Mouse (Mus musculus) hindbrain, postnatal 0 days (tissue): ENCODE data around the gene Epn2. TPM values are rescaled to one million over a fixed set of nuclear protein-coding genes. Genes with fewer than 3 reads are reported as not detected.

ENCODE experiments used
- ATAC-seq: fragments of 200-750 bp; cut with Nextera tagmentation; 2 replicates; pipeline ENCODE4 v1.8.0; 2017; ENCODE audit warnings: mild to moderate bottlenecking, moderate TSS enrichment, moderate library complexity
- DNase-seq: peaks from one replicate; pipeline ENCODE4 v3.0.0-alpha.2; 2015; ENCODE audit warnings: low spot score
- H3K27ac ChIP-seq: fragments of 300-500 bp; sonication (generic); 2 replicates; pipeline ENCODE4 v1.5.1; 2014; ENCODE audit warnings: mild to moderate bottlenecking
- H3K27me3 ChIP-seq: fragments of 300-500 bp; sonication (generic); 2 replicates; pipeline ENCODE4 v1.6.1; 2014; ENCODE audit warnings: low read length, mixed read lengths; ENCODE audit not compliant: insufficient read depth
- H3K36me3 ChIP-seq: fragments of 300-500 bp; sonication (generic); 2 replicates; pipeline ENCODE4 v1.6.1; 2014; ENCODE audit warnings: low read length, mixed read lengths; ENCODE audit not compliant: insufficient read depth
- H3K4me1 ChIP-seq: fragments of 300-500 bp; sonication (generic); 2 replicates; pipeline ENCODE4 v1.6.1; 2014; ENCODE audit warnings: antibody characterized with exemption, low read length, mixed read lengths; ENCODE audit not compliant: insufficient read depth
- H3K4me2 ChIP-seq: fragments of 300-500 bp; sonication (generic); 2 replicates; pipeline ENCODE4 v1.6.1; 2014; ENCODE audit warnings: low read depth, mild to moderate bottlenecking, low read length, moderate library complexity, mixed read lengths
- H3K4me3 ChIP-seq: fragments of 300-500 bp; sonication (generic); 2 replicates; pipeline ENCODE4 v1.5.1; 2014; ENCODE audit warnings: low read length
- H3K9ac ChIP-seq: fragments of 300-500 bp; sonication (generic); replicated peaks from 2 replicates; pipeline ENCODE4 v1.6.1; 2014; ENCODE audit warnings: mild to moderate bottlenecking, low read length, moderate library complexity, mixed read lengths
- H3K9me3 ChIP-seq: fragments of 300-500 bp; sonication (generic); 2 replicates; pipeline ENCODE4 v1.6.1; 2016; ENCODE audit warnings: low read length, mixed read lengths
- CTCF ChIP-seq: IDR thresholded peaks from 2 replicates; pipeline ENCODE4 v1.5.1; 2016; ENCODE audit warnings: antibody characterized with exemption, control low read depth, low read depth
- WGBS: fragments of 180-500 bp; shearing (Covaris S2); extraction: QIAGEN DNeasy Blood & Tissue Kit; methylation state at CpG from one replicate; pipeline ENCODE4 v1.1.7; 2014; 5-methylcytosine and 5-hydroxymethylcytosine counted together
- polyA plus RNA-seq: library from polyadenylated mRNA; unstranded; fragments of >200 nt; fragmentation: Nextera tagmentation; extraction: Ambion mirVana; gene quantifications from 2 replicates; pipeline ENCODE4 v1.2.1, GENCODE M21; 2015
- total RNA-seq: library from RNA; depleted of rRNA; stranded (reverse); fragments of >200 nt; gene quantifications from 2 replicates; pipeline ENCODE4 v1.2.3, GENCODE M21; 2014

Gene Epn2
- total and polyA plus RNA-seq, 2 experiments from 2014 or later, result 56.1 to 84.2 TPM

DNA sequence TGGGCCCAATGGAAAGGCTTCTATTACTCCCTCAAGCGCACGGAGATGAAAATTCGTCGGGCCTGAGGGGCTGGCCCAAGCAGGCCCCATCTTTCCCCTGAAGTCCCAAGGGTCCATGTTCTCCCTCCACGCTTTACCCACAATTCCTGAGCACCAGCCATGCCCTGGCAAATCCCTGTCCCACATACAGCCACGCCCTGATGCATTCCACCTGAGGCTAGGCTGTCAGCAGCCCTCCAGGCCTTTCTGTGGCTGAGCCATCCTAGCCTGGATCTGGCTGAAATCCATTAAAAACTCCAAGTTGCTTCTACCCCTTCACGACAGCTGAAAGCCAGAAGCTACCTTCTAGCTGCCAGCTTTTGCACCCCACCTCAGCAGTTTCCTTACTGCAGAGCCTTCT, 91.6 kb downstream of the Epn2 start:
- Histone ChIP-seq H3K36me3 (peaks cover 33% of the 10 kb centered on the region), H3K4me3 (no peak overlapping the region), H3K27me3 (no peaks in the 10 kb centered on the region), H3K9me3 (no peaks in the 10 kb centered on the region), H3K4me1 (peaks cover 19% of the 10 kb centered on the region), H3K4me2 (0 out of 2 replicates have a peak overlapping the region, but pooled peaks have one; percentile 10), H3K9ac (no peak overlapping the region), H3K27ac (0 out of 2 replicates have a peak overlapping the region, but pooled peaks have one; percentile 4)
- DNase-seq, result no peak
- no peak for TF ChIP-seq CTCF
- WGBS, result 79% methylated on average over 7 of the region's 7 CpGs
- ATAC-seq, result no peak

DNA sequence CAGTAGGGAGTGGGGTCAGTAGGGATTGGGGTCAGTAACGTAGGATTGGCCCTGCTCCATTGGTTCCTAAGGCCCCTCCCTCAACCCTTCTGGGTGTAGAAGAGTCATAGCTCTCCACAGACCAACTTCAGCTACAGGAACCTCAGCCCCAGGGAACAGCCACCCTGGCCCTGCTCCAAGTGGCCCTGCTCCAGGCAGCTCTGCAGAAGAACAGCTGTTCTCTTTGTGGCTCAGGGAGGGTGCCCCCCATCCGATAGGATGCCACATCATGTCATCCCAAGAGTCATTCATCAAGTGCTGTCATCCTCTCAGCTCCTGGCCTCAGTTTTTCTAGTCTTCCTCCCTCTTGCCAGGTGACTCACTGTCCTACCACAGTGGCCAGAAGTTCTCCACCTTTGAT, 92.1 kb downstream of the Epn2 start:
- DNase-seq, result peak; percentile 66
- H3K36me3 ChIP-seq, result peaks cover 33% of the 10 kb centered on the region
- no peak for TF ChIP-seq CTCF
- H3K4me1 ChIP-seq, result peaks cover 14% of the 10 kb centered on the region
- WGBS, result 17% methylated on average over 2 of the region's 2 CpGs
- no peak overlapping the region for H3K27ac ChIP-seq
- H3K4me2 ChIP-seq, result peak overlapping the region; percentile 3; the same call in 1 of the 2 replicates
- H3K27me3 ChIP-seq, result no peaks in the 10 kb centered on the region
- H3K9ac ChIP-seq, result no peak overlapping the region
- no peak for ATAC-seq
- no peak overlapping the region for H3K4me3 ChIP-seq
- H3K9me3 ChIP-seq, result no peaks in the 10 kb centered on the region

DNA sequence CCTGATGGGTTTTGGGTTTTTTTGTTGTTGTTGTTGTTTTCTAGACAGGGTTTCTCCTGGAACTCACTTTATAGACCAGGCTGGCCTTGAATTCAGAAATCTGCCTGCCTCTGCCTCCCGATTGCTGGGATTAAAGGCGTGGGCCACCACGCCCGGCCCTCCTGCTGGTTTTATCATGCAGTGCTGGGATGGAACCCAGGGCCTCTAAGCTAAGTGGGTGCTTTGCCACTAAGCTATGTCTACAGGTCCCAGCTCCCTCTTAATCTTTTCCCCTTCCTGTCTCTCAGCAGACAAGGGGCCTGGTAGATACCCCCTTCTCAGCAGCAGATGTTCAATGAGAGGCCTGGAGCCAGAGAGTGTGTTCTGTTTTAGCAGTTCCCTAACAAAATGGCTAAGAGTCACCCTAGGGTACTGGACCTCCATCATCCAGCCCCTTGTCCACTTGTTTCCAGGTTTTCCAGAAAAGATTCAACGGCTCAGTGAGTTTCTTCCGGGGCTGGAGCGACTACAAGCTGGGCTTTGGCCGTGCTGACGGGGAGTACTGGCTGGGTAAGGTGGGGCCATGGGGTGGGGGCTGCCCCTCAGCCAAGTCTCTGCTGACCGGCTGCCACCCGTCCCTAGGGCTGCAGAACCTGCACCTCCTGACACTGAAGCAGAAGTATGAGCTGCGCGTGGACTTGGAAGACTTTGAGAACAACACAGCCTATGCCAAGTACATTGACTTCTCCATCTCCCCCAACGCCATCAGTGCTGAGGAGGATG, 92.8 kb downstream of the Epn2 start:
- no peak for TF ChIP-seq CTCF
- Histone ChIP-seq H3K9ac (no peak overlapping the region), H3K4me2 (peak overlapping the region; percentile 10; the same call in 1 of the 2 replicates), H3K4me3 (peak overlapping the region; percentile 6; the same call in 1 of the 2 replicates), H3K4me1 (peaks cover 12% of the 10 kb centered on the region; the same call in 1 of the 2 replicates), H3K27me3 (no peaks in the 10 kb centered on the region), H3K36me3 (peaks cover 33% of the 10 kb centered on the region), H3K9me3 (no peaks in the 10 kb centered on the region), H3K27ac (peak overlapping the region; percentile 75)
- peak; percentile 12 for DNase-seq
- ATAC-seq, result no peak
- WGBS, result 77% methylated on average over 14 of the region's 14 CpGs

DNA sequence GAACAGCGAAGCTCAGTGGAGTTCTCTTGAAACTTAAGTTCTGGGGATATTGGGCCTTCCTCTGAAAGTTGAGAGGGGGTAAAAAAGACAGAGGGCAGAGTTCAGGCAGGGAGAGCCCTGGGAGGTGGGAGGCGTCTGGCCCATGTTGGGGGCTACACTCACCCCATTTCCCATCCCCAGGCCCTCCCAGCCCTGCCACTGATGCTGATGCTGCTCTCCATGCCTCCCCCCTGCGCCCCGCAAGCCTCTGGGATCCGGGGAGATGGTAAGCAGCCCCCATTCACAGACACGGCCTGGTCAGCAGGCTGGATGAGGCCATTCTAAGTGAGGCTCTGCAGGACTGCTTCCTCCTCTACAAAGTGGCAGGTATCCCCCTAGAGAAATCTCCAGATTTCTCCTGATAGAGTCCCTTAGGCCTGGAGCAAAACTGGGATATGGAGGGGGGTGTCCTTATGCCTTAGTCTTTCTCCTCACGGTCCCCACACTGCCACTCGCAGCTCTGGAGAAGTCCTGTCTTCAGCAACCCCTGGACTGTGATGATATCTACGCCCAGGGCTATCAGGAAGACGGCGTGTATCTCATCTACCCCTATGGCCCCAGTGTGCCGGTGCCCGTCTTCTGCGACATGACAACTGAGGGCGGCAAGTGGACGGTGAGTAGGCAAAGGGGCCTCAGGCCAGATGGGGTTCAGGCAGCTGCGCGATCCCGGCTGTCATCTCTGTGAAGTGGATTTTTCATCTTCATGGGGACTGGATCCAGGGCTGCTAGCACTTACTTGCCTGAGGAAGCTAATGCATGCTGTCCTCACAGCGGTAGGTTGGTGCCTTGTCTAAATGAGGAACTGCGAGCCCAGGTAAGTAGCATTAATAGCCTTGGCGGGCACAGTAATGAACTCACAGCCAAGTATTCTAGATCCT, 93.7 kb downstream of the Epn2 start:
- H3K4me2 ChIP-seq, result peak overlapping the region; percentile 21; the same call in 1 of the 2 replicates
- ATAC-seq (no peak), DNase-seq (no peak)
- peaks cover 26% of the 10 kb centered on the region for H3K36me3 ChIP-seq
- H3K9ac ChIP-seq, result no peak overlapping the region
- H3K27me3 ChIP-seq, result no peaks in the 10 kb centered on the region
- H3K27ac ChIP-seq, result peak overlapping the region; percentile 75; the same call in 1 of the 2 replicates
- peaks cover 14% of the 10 kb centered on the region; the same call in 1 of the 2 replicates for H3K4me1 ChIP-seq
- no peaks in the 10 kb centered on the region for H3K9me3 ChIP-seq
- no peak for TF ChIP-seq CTCF
- WGBS, result 57% methylated on average over 22 of the region's 22 CpGs
- no peak overlapping the region for H3K4me3 ChIP-seq

DNA sequence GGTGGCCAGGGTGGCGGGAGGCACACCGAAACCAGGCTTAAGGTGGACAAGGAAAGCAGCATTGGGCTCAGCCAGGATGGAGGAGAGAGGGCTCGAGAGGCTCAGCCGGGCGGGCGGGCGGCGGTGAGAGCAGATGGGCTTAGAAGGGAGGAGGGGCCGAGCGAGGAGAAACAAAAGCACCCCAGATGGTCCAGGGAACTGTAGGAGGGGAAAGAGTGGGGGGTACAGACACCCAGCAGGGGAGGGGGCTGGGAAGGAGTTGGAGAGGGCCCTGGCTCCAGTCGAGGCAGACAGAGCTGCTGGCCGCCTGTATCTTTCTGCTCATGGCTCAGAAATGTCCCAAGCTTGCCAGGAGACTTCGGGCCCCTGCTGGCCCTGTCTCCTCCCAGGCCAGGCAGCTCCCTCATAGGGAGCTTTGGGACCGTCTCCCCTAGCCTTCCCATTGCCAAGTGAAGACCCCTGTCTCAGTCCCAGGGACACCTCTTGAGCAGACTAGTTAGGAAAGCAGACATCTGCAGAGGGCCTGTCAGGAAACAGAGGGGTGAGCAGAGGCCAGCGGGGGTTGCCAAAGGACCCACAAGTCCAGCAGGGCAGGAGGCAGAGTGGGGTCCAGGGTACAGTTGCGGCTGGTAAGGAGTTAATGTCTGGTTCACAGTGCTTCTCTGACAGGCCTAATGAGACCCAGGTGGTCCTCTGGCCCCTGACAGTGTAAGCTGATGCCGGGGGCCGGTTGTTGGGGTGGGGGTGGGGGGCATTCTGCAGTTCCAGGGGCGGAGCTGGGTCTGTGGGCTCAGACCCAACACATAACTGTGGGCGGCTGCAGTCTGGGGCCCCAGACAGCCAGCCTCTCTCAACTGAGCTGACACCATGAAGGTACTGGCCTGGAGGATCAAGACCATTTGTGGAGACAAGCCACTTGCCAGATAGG, 94.6 kb downstream of the Epn2 start, which contains the start of gene Mfap4:
Gene Mfap4, plus strand, starts transcription at position 819 of the 928 bp plus-strand sequence.
- H3K4me1 ChIP-seq, result peaks cover 14% of the 10 kb centered on the region; the same call in 1 of the 2 replicates
- WGBS, result 17% methylated on average over 20 of the region's 20 CpGs
- H3K4me3 ChIP-seq, result no peak within 1 kb of the TSS
- no peaks in the 10 kb centered on the region for H3K27me3 ChIP-seq
- peak within 1 kb of the TSS; percentile 75 for H3K27ac ChIP-seq
- H3K9me3 ChIP-seq, result no peaks in the 10 kb centered on the region
- DNase-seq (peak; percentile 69), ATAC-seq (peak; percentile 76)
- 0 out of 2 replicates have a peak within 1 kb of the TSS, but pooled peaks have one; percentile 17 for H3K9ac ChIP-seq
- TF ChIP-seq CTCF, result no peak
- peaks cover 17% of the 10 kb centered on the region for H3K36me3 ChIP-seq
- H3K4me2 ChIP-seq, result peak within 1 kb of the TSS; percentile 21; the same call in 1 of the 2 replicates

DNA sequence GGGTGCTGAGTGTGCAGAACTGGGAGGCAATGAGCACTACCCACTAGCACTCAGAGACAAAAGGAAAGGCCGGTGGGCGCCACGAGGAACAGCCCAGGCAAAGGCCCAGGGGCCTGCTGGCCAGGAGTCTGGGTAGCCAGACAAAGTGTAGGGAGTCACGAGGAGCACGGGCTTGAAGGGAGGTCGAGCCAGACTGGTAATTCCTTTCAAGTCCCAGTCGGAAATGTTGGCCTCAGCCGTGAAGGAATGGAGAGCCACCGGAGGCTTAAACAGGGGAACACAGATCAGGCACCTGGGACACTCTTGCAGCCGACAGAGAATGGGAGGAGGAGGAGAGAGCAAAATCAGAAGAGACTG, 95.3 kb downstream of the Epn2 start:
- Histone ChIP-seq H3K27ac (peak overlapping the region; percentile 75), H3K4me3 (no peak overlapping the region), H3K27me3 (no peaks in the 10 kb centered on the region), H3K36me3 (peaks cover 10% of the 10 kb centered on the region), H3K9me3 (no peaks in the 10 kb centered on the region), H3K4me1 (peaks cover 14% of the 10 kb centered on the region; the same call in 1 of the 2 replicates), H3K4me2 (peak overlapping the region; percentile 21; the same call in 1 of the 2 replicates), H3K9ac (no peak overlapping the region)
- TF ChIP-seq CTCF, result no peak
- DNase-seq, result peak; percentile 19
- 11% methylated on average over 10 of the region's 10 CpGs for WGBS
- no peak for ATAC-seq
